Mouse (Mus musculus) activated CD4-positive, CD25-positive, alpha-beta regulatory T cell, adult 4 months (primary cell): ENCODE results near the gene Arl8b. TPM values are rescaled to one million over a fixed set of nuclear protein-coding genes. Genes with fewer than 3 reads are reported as not detected.

ENCODE experiments used
- ATAC-seq: one replicate; pipeline ENCODE4 v1.8.0; 2017
- polyA plus RNA-seq, 2 experiments: library from polyadenylated mRNA; unstranded; fragments of 100-300 nt; shearing (Covaris generic); gene quantifications; one replicate each; pipeline ENCODE4 v1.2.1; 2017

Arl8b gene
- polyA plus RNA-seq, 2 experiments from 2014 or later = 41.0 to 42.6 TPM

- ATAC-seq = no peak
Observed at GRCm38 (mm10) chr6:108785551-108785950, 2.7 kb downstream of the Arl8b start.

- ATAC-seq = no peak
Observed at GRCm38 (mm10) chr6:108791498-108791897, 8.6 kb downstream of the Arl8b start.

- ATAC-seq = no peak
Observed at GRCm38 (mm10) chr6:108795912-108796311, 13.0 kb downstream of the Arl8b start.

GRCm38 (mm10) chr6:108796706-108797105 lies 13.8 kb downstream of the Arl8b start:
- no peak for ATAC-seq

- no peak for ATAC-seq
Observed at GRCm38 (mm10) chr6:108805194-108805593, 22.3 kb downstream of the Arl8b start.

GRCm38 (mm10) chr6:108805871-108806270 lies 23.0 kb downstream of the Arl8b start:
- no peak for ATAC-seq

- no peak for ATAC-seq
Observed at GRCm38 (mm10) chr6:108807446-108807845, 24.5 kb downstream of the Arl8b start.

GRCm38 (mm10) chr6:108808786-108809185 lies 25.9 kb downstream of the Arl8b start:
- no peak for ATAC-seq

- no peak for ATAC-seq
Observed at GRCm38 (mm10) chr6:108810237-108810636, 27.3 kb downstream of the Arl8b start.

- ATAC-seq = no peak
Observed at GRCm38 (mm10) chr6:108812134-108812533, 29.2 kb downstream of the Arl8b start.

- ATAC-seq = no peak
Observed at GRCm38 (mm10) chr6:108817510-108817909, 34.6 kb downstream of the Arl8b start.

- no peak for ATAC-seq
Observed at GRCm38 (mm10) chr6:108824816-108825545, 42.1 kb downstream of the Arl8b start.

GRCm38 (mm10) chr6:108826070-108826469 lies 43.2 kb downstream of the Arl8b start:
- no peak for ATAC-seq

- no peak for ATAC-seq
Observed at GRCm38 (mm10) chr6:108827336-108827920, 44.5 kb downstream of the Arl8b start.

GRCm38 (mm10) chr6:108828234-108828868 lies 45.5 kb downstream of the Arl8b start, which contains the start of gene Edem1:
TSS of gene Edem1 (plus strand) at chr6:108828641.
- ATAC-seq = peak; percentile 87

GRCm38 (mm10) chr6:108828872-108829271 lies 46.0 kb downstream of the Arl8b start:
- ATAC-seq = peak; percentile 30

GRCm38 (mm10) chr6:108829386-108830370 lies 46.8 kb downstream of the Arl8b start:
- ATAC-seq = no peak

GRCm38 (mm10) chr6:108832170-108832569 lies 49.3 kb downstream of the Arl8b start:
- no peak for ATAC-seq

GRCm38 (mm10) chr6:108832989-108833388 lies 50.1 kb downstream of the Arl8b start:
- ATAC-seq = peak; percentile 5

- ATAC-seq = no peak
Observed at GRCm38 (mm10) chr6:108833963-108834697, 51.2 kb downstream of the Arl8b start.

GRCm38 (mm10) chr6:108835765-108836691 lies 53.1 kb downstream of the Arl8b start:
- ATAC-seq = peak; percentile 52
